Mouse (Mus musculus): ENCODE data around the gene Ccser1.

DNA sequence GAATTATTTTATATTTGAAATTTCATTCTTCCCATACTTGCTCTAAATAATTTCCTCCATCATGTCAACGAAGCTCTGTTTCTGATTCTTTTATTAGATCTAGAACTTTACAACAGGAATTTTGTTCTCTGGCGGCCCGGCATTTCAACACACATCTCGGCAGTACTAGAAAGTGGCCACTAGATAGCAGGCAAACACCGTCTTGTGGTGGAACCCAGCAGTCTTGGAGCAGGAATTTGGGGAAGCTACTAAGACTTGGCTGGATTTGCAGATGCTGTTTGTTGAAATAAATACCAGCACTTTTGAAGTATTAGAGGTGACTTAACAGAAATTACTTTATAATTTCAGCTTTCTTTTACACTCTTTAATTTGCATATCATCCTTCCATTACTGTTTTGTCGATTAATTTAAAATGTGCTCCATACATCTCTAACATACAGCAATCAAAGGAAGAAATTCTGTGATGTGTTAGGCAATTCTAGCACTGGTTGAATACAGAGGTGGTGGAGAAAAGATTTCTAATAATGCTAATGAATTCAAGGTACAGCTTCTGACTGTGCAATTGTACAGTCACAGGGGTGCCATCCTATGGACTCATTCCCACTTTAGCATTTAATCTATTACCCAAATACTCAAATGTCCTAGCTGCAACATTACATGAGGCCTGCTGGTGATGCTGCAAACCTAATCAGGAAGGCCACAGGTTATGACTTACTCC is 135.9 kb downstream of the Ccser1 start:
- TF ChIP-seq POLR2A (IDR thresholded peaks at IDR 0.05; ENCODE audit: borderline replicate concordance, low read depth, low read length) (no peak), CTCF (IDR thresholded peaks at IDR 0.05; ENCODE audit: low read depth, low read length) (no peak)

Measured in bone marrow macrophage, adult 2 months (primary cell).